Mouse (Mus musculus): ENCODE measurements around the gene Fras1. TPM values are rescaled to one million over a fixed set of nuclear protein-coding genes. Genes with fewer than 3 reads are reported as not detected.

Gene Fras1
- polyA plus RNA-seq, 1 experiment from 2014 or later = 20.0 TPM

GRCm38 (mm10) chr5:96367260-96367659 lies 6.5 kb upstream of the Fras1 start:
- Histone ChIP-seq H3K9ac (ENCODE audit: low read depth, low read length) (no peak overlapping the region), H3K36me3 (ENCODE audit: control insufficient read depth, insufficient read depth, low read length) (no peaks in the 10 kb centered on the region), H3K4me3 (ENCODE audit: low read depth, low read length) (no peak overlapping the region), H3K27me3 (ENCODE audit: control insufficient read depth, insufficient read depth, low read length) (no peaks in the 10 kb centered on the region), H3K27ac (ENCODE audit: low read depth, low read length) (no peak overlapping the region), H3K4me2 (replicated peaks; ENCODE audit: low read depth, low read length) (no peak overlapping the region), H3K4me1 (replicated peaks; ENCODE audit: control insufficient read depth, insufficient read depth, low read length) (no peaks in the 10 kb centered on the region), H3K9me3 (ENCODE audit: control insufficient read depth, low read length) (no peaks in the 10 kb centered on the region)
- DNase-seq (ENCODE audit: low spot score) = no peak
- ATAC-seq (ENCODE audit: low FRiP score) = no peak

- DNase-seq (ENCODE audit: low spot score) = no peak
- Histone ChIP-seq H3K27me3 (ENCODE audit: control insufficient read depth, insufficient read depth, low read length) (peaks cover 2% of the 10 kb centered on the region; the same call in 1 of the 2 replicates), H3K9ac (ENCODE audit: low read depth, low read length) (no peak overlapping the region; the same call in 1 of the 2 replicates), H3K9me3 (ENCODE audit: control insufficient read depth, low read length) (no peaks in the 10 kb centered on the region), H3K36me3 (ENCODE audit: control insufficient read depth, insufficient read depth, low read length) (no peaks in the 10 kb centered on the region), H3K4me3 (ENCODE audit: low read depth, low read length) (peak overlapping the region; percentile 62), H3K27ac (ENCODE audit: low read depth, low read length) (no peak overlapping the region), H3K4me2 (replicated peaks; ENCODE audit: low read depth, low read length) (peak overlapping the region; percentile 93), H3K4me1 (replicated peaks; ENCODE audit: control insufficient read depth, insufficient read depth, low read length) (0 out of 2 replicates have a peak, but pooled peaks cover 2% of the 10 kb centered on the region)
- 34% methylated on average over 6 of the region's 6 CpGs for WGBS
- ATAC-seq (ENCODE audit: low FRiP score) = 0 out of 2 replicates have a peak, but pooled peaks have one; percentile 0
Measured at GRCm38 (mm10) chr5:96373106-96373505, 649 bp upstream of the Fras1 start.

GRCm38 (mm10) chr5:96373986-96374901 lies 489 bp downstream of the Fras1 start:
- Histone ChIP-seq H3K9me3 (ENCODE audit: control insufficient read depth, low read length) (no peaks in the 10 kb centered on the region), H3K36me3 (ENCODE audit: control insufficient read depth, insufficient read depth, low read length) (no peaks in the 10 kb centered on the region), H3K4me1 (replicated peaks; ENCODE audit: control insufficient read depth, insufficient read depth, low read length) (0 out of 2 replicates have a peak, but pooled peaks cover 2% of the 10 kb centered on the region), H3K27me3 (ENCODE audit: control insufficient read depth, insufficient read depth, low read length) (peaks cover 2% of the 10 kb centered on the region; the same call in 1 of the 2 replicates), H3K27ac (ENCODE audit: low read depth, low read length) (peak overlapping the region; percentile 1), H3K4me3 (ENCODE audit: low read depth, low read length) (peak overlapping the region; percentile 62), H3K9ac (ENCODE audit: low read depth, low read length) (peak overlapping the region; percentile 63), H3K4me2 (replicated peaks; ENCODE audit: low read depth, low read length) (peak overlapping the region; percentile 93)
- peak; percentile 88 for ATAC-seq (ENCODE audit: low FRiP score)
- WGBS = under 1% methylated on average over 69 of the region's 84 CpGs
- DNase-seq (ENCODE audit: low spot score) = peak; percentile 80

- Histone ChIP-seq H3K4me2 (replicated peaks; ENCODE audit: low read depth, low read length) (peak overlapping the region; percentile 93), H3K27me3 (ENCODE audit: control insufficient read depth, insufficient read depth, low read length) (peaks cover 2% of the 10 kb centered on the region; the same call in 1 of the 2 replicates), H3K4me3 (ENCODE audit: low read depth, low read length) (peak overlapping the region; percentile 62), H3K9me3 (ENCODE audit: control insufficient read depth, low read length) (no peaks in the 10 kb centered on the region), H3K9ac (ENCODE audit: low read depth, low read length) (peak overlapping the region; percentile 63), H3K27ac (ENCODE audit: low read depth, low read length) (no peak overlapping the region), H3K4me1 (replicated peaks; ENCODE audit: control insufficient read depth, insufficient read depth, low read length) (0 out of 2 replicates have a peak, but pooled peaks cover 2% of the 10 kb centered on the region), H3K36me3 (ENCODE audit: control insufficient read depth, insufficient read depth, low read length) (no peaks in the 10 kb centered on the region)
- WGBS = under 1% methylated on average over 8 of the region's 17 CpGs
- DNase-seq (ENCODE audit: low spot score) = no peak
- 0 out of 2 replicates have a peak, but pooled peaks have one; percentile 28 for ATAC-seq (ENCODE audit: low FRiP score)
Measured at GRCm38 (mm10) chr5:96375391-96375831, 1.7 kb downstream of the Fras1 start.

GRCm38 (mm10) chr5:96376216-96376615 lies 2.5 kb downstream of the Fras1 start:
- Histone ChIP-seq H3K36me3 (ENCODE audit: control insufficient read depth, insufficient read depth, low read length) (no peaks in the 10 kb centered on the region), H3K9me3 (ENCODE audit: control insufficient read depth, low read length) (no peaks in the 10 kb centered on the region), H3K4me1 (replicated peaks; ENCODE audit: control insufficient read depth, insufficient read depth, low read length) (0 out of 2 replicates have a peak, but pooled peaks cover 2% of the 10 kb centered on the region), H3K27ac (ENCODE audit: low read depth, low read length) (no peak overlapping the region), H3K4me2 (replicated peaks; ENCODE audit: low read depth, low read length) (no peak overlapping the region), H3K4me3 (ENCODE audit: low read depth, low read length) (no peak overlapping the region), H3K27me3 (ENCODE audit: control insufficient read depth, insufficient read depth, low read length) (peaks cover 2% of the 10 kb centered on the region; the same call in 1 of the 2 replicates), H3K9ac (ENCODE audit: low read depth, low read length) (no peak overlapping the region)
- ATAC-seq (ENCODE audit: low FRiP score) (no peak), DNase-seq (ENCODE audit: low spot score) (no peak)
- WGBS = 59% methylated on average over 4 of the region's 4 CpGs

- Histone ChIP-seq H3K4me2 (replicated peaks; ENCODE audit: low read depth, low read length) (no peak overlapping the region), H3K4me1 (replicated peaks; ENCODE audit: control insufficient read depth, insufficient read depth, low read length) (no peaks in the 10 kb centered on the region), H3K27ac (ENCODE audit: low read depth, low read length) (no peak overlapping the region), H3K36me3 (ENCODE audit: control insufficient read depth, insufficient read depth, low read length) (no peaks in the 10 kb centered on the region), H3K9ac (ENCODE audit: low read depth, low read length) (no peak overlapping the region), H3K9me3 (ENCODE audit: control insufficient read depth, low read length) (no peaks in the 10 kb centered on the region), H3K27me3 (ENCODE audit: control insufficient read depth, insufficient read depth, low read length) (no peaks in the 10 kb centered on the region), H3K4me3 (ENCODE audit: low read depth, low read length) (no peak overlapping the region)
- DNase-seq (ENCODE audit: low spot score) (no peak), ATAC-seq (ENCODE audit: low FRiP score) (peak; percentile 75)
- WGBS = 58% methylated on average over 15 of the region's 15 CpGs
Measured at GRCm38 (mm10) chr5:96386138-96386933, 12.6 kb downstream of the Fras1 start.

GRCm38 (mm10) chr5:96388306-96388705 lies 14.6 kb downstream of the Fras1 start:
- H3K9me3 ChIP-seq (ENCODE audit: control insufficient read depth, low read length) = no peaks in the 10 kb centered on the region
- H3K27me3 ChIP-seq (ENCODE audit: control insufficient read depth, insufficient read depth, low read length) = no peaks in the 10 kb centered on the region
- WGBS = 94% methylated on average over 8 of the region's 8 CpGs
- no peak overlapping the region for H3K27ac ChIP-seq (ENCODE audit: low read depth, low read length)
- H3K36me3 ChIP-seq (ENCODE audit: control insufficient read depth, insufficient read depth, low read length) = no peaks in the 10 kb centered on the region
- DNase-seq (ENCODE audit: low spot score) (no peak), ATAC-seq (ENCODE audit: low FRiP score) (no peak)
- no peak overlapping the region for H3K4me2 ChIP-seq (replicated peaks; ENCODE audit: low read depth, low read length)
- H3K4me3 ChIP-seq (ENCODE audit: low read depth, low read length) = no peak overlapping the region
- H3K9ac ChIP-seq (ENCODE audit: low read depth, low read length) = no peak overlapping the region
- H3K4me1 ChIP-seq (replicated peaks; ENCODE audit: control insufficient read depth, insufficient read depth, low read length) = no peaks in the 10 kb centered on the region

- Histone ChIP-seq H3K9me3 (ENCODE audit: control insufficient read depth, low read length) (no peaks in the 10 kb centered on the region), H3K9ac (ENCODE audit: low read depth, low read length) (no peak overlapping the region), H3K27ac (ENCODE audit: low read depth, low read length) (no peak overlapping the region), H3K4me1 (replicated peaks; ENCODE audit: control insufficient read depth, insufficient read depth, low read length) (no peaks in the 10 kb centered on the region), H3K4me3 (ENCODE audit: low read depth, low read length) (no peak overlapping the region), H3K4me2 (replicated peaks; ENCODE audit: low read depth, low read length) (no peak overlapping the region), H3K27me3 (ENCODE audit: control insufficient read depth, insufficient read depth, low read length) (no peaks in the 10 kb centered on the region), H3K36me3 (ENCODE audit: control insufficient read depth, insufficient read depth, low read length) (no peaks in the 10 kb centered on the region)
- WGBS = 94% methylated on average over 11 of the region's 11 CpGs
- DNase-seq (ENCODE audit: low spot score) = no peak
- ATAC-seq (ENCODE audit: low FRiP score) = no peak
Measured at GRCm38 (mm10) chr5:96389963-96390623, 16.3 kb downstream of the Fras1 start.

Measured in hindbrain, embryonic 11.5 days (tissue).